Mouse (Mus musculus) monocyte, adult 2 months (primary cell): Measurements from ENCODE around the gene Shc3.

ENCODE experiments used
- DNase-seq, 2 experiments: peaks; one replicate each; pipeline ENCODE4 v3.0.0; 2022; ENCODE audit warnings: low spot score in 2 of 2, low read depth in 1 of 2

Shc3 gene

DNA sequence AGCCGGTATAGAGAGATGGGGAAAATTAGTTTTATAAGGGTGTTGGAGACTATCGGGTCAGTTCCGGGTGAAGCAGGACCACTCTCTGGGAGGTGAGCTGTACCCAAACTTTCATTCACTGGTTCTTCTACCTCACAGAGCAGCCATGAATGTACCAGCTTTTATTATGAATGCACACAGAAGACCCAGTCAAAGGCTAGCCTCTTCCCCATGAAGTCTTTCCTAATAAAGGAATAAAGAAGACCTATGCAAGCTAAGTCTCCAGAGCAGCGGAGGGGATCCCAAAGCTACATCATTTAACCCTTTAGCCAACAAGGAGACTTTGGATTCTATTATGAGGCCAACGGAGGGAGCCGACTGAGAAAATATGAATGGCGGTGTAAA, 458 bp upstream of the Shc3 start:
- DNase-seq, result no peak

DNA sequence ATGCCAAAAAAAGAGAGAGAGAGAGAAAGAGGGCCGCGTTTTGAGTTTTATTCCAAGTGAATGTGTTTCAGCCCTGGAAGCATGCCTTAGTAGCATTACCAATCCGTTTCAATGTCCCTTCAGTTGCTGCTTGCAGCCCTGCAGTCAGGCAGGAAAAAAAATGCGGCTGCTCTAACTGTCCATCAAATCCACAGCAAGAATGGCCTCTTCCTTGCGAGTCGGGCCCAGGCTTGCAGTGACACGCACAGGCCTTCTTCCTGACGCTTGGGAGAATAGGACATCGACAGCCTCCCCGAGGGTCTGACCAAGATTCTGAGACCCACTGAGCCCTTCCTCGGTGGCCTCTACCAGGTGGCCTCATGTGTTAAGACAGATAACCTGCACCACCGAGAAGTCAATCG, 718 bp downstream of the Shc3 start:
- no peak for DNase-seq

DNA sequence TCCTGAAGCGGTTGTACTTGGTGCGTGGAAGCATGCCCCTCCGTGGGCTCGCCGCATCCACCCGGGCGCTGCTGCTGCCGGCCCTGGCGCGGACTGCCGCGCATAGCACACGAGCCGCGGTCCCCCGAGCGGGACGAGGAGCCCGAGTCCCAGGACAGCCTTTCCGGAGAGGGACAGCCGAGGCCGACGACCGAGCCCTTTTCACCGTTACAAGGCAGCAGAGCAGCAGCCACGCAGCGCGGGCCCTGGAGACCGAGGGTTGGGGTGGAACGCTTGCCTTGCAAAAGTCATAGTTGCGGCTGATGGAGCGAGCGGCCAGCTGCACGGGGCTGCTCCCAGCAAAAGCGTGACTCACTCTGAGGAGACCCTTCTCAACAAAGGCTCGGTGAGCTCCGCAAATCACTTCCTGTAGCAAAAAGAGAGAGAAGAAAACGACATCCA, 1.8 kb downstream of the Shc3 start:
- DNase-seq, result no peak

DNA sequence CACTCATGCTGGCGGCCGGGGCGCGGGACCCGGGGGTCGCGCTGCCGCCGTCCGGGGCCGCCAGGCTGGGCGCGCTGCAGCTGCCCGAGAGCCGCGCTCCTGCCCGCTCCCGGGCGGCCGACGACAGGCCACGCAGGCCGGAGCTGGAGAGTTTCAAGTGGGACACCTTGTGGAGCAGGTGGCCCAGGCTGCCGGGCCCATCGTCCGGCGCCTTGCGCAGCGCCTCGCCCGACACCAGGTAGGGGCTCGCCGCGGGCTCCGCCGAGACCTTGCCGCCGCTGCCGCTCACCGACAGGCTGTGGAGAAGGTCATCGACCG, 2.2 kb downstream of the Shc3 start:
- no peak for DNase-seq

DNA sequence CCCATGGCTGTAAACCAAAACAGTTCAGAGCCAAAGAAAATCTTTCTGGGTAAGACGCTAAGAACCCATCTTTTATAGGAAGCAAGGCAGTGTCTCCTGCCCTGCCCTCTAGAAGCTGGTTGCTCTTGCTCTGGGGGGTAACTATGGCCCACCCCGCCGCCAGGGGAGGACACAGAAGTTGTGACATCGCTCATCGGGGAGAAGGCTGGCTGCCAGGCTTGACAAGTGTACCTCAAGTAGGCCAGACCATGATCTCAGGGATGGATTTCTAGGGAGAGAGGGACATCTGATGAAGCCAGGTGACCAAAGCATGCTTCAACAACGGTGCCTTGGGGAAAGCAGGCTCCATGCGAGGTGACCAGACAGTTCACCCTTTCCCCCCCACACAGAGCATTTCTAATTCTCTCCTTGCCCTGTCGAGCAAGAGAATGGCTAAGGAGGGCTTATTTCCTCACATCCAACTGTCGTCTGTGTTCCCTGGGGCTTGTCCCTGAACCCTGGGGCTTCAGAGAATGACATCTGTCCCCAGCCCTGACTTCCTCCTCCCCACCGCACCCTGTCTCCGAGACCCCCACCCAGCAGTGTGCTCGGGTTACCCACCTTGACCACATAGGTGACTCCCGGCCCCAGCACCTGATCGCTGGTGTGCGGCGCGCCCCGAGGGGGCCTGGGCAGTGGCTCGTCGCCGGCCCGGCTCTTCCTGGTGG, 2.7 kb downstream of the Shc3 start:
- DNase-seq, result no peak

DNA sequence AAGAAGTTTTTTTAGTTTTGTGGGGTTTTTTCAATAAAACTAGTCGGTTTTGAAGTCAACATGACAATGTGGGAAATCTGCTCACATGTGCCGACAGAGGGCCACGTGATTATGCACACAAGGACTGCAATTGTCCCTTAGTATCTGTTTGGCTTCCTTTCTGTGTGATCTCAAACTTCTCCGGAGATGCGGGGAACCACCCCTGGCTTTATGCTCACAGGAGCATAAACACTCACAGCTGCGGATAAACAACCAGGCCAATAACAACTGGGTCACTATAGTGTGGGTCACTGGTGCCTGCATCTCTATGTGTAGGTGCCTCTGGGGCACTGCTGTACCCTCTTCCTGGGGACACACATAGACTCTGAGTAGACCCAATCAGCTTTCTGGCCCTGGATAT, 4.5 kb downstream of the Shc3 start:
- no peak for DNase-seq

DNA sequence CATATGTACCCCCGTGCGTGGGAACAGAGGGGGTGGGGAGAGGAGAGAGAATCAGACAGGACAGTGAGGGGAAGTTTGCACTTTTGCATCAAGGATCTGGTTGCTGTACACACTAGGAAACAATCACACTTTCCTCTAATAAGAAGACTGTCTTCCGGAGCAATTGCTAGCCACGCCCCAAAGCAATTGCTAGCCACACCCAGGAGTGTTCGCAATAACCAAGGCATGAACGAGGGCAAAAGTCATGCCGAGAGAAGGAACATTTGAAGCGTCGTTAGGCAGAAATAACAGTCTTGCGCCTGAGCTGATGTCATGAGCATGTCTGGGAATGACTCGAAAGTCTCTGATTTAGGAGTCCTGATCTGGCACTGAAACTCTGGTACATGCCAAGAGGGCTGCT, 15.9 kb downstream of the Shc3 start:
- DNase-seq, result no peak

DNA sequence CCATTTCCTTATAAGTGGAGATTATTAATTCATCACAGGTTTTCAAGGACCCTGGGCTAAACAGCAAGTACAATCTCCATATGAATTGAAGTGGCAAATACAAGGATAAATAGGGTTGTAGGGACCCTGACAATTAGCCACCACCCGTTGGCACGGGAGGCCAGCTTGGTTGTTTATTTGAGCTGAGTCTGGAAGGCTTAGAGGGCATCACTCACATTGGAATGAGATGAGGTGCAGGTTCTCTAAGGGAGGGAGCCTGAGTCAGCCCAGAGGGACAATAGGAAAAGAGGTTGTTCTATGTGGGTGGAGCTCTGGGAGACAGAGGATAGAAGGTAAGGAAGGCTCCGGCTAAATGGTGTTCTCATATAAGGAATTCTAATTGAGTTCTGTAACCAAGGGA, 17.0 kb downstream of the Shc3 start:
- DNase-seq, result no peak

DNA sequence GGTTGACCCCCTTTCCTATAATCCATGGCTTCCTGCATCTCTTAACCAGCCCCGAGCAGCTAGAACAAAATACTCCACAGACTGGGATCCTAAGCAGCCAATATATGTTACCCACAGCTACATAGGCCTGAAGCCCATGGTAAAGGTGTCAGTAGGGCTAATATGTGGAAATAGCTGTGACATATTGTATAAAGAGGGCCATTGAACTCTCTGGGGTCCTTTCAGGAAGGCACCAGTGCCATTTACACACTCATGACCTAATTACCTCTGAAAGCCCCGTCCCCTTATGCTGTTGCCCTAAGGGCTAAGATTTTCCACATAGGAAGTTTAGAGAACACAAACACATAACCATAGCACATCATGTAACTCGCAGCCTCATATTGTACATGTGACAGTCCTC, 17.4 kb downstream of the Shc3 start:
- DNase-seq, result no peak

DNA sequence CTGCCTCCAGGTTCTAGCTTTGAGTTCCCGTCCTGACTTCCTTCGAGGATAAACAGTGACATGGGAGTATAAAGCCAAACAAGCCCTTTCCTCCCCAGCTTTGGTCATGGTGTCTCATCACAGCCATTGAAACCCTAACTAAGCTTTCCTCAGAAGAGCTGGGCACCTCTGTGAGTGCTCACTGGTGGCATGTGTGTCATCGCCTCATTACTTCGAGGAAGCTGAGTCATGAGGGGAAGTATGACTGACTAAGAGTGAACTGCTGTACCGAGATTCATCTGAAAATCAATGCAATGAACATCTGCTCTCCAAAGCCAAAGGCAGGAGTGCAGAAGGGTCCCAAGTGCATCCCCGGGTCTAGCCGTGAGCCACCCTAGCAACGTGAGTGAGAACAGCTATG, 29.4 kb downstream of the Shc3 start:
- DNase-seq, result no peak

DNA sequence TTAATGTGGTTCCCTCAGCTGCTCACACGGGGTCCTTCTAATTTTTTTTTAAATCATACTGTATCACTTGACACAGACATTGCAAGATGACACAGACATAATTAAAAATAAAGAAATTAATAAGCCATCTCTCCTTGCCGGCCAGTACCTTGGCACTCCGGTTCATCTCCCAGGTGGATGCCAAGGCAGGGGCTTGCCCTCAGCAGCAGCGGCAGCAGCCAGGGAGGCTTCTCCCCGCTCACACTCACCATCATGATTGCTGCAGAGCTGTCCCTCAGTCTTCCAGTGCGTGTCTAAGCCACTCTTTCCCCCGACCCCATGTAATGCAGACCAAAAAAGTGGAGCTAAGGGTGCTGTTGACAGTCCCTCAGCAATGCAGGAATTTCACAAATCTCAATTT, 33.9 kb downstream of the Shc3 start:
- DNase-seq, result no peak

DNA sequence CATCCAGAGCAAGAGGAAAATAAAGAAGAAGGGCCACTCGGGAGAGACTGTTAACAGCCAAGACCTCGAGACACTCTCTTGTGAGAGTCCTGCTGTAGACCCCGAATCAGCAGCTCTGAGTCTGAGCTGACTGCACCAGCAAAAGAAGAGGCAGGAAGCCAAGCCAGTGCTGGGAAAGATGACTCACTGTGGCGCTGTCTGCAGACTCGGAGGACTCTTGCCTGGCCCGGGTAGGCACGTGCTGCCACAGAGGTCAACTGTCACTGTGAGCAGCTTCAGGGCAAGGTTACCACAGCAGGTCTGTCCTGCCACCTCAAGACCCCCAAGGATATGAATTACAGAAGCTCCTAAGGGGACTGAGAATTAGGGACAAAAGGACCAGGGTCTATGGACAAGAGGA, 42.7 kb downstream of the Shc3 start:
- no peak for DNase-seq

DNA sequence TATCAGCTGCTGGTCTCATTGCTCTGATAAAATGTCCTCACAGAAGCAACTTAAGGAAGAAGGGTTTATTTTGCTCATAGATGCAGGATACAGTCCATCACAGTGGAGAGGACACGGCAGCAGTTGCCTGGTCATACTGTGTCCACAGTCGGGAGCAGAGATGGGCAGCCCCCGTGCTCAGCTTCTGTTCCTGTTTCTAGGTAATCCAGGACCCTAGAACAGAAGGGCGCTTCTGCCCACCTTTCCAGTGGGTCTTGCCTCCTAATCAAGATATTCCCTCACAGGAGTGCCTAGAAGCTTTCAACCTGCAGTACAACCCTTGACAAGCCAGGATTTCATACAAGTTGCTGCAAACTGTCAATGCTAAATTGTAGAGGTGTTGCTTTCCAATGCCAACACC, 44.9 kb downstream of the Shc3 start:
- DNase-seq, result no peak

DNA sequence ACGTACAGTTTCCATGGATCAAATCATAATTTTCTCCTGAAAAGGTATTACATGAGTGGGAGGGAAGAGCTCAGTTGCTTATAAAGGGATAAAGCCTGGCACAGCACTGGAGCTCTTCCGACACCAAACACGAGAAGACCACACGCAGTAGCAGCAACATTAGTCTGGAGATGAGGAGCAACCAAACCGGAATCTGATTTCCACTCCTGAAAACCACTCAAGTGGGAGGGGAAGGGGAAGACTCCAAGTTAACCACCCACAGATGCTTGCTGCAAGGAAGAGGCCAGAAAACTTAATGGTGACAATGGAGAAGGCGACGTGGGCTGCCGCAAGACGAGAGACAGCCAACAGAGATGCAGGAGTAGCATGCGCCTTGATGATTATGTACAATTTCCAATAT, 45.9 kb downstream of the Shc3 start:
- DNase-seq, result no peak

DNA sequence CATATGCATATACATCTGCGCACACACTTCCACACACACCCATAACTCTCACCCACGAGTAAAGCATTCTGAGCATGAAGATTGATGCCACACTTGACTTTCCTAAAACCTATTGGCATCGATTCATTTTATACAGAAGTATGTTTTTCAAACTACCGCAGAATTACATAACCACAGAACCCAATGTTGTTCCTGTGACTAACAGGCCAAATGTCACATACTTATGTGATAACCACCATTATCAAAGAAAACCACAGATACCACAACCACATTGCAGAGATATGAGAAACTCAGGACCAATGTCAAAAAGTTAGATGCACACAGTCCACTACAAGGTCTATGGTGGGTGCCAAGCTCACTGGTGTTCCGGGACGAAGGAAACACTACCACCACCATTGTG, 50.3 kb downstream of the Shc3 start:
- no peak for DNase-seq

DNA sequence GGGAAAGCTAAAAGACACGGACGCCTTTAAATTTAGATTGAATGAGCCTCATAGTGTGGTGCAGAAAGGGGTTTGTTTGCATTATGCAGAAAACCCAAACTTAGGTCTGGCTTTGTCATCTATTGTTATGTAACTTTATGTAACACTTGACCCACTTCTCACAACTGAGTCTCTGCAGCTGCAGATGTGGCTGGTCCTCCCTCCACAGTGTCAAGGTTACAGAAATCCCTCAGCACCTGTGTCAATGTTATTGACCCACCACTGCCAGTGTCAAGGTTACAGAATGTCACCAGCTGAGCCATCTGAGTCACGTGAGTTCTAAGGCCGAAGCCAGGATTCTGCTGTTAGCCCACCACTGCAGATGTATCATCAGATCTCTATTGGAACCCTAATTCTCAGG, 51.3 kb downstream of the Shc3 start:
- DNase-seq, result no peak

DNA sequence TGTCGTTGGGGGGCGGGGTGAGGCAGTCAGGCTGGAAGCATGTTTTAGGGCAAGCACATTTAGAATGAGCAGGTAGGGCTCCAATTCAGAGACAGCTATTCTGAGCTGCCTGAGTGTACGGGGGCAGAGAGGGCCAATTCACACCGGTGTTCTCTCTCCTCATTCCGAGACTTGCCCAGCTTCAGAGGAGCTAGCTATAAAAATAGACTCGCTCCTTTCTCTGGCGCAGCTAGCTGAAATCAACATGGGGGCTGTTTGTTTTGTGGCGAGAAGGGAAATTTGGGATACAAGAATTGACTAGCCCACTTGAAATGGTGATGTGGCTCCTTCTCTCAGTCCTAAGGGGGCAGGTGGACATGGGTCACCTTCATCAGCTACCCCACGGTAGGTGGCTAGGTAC, 60.4 kb downstream of the Shc3 start:
- DNase-seq, result no peak

DNA sequence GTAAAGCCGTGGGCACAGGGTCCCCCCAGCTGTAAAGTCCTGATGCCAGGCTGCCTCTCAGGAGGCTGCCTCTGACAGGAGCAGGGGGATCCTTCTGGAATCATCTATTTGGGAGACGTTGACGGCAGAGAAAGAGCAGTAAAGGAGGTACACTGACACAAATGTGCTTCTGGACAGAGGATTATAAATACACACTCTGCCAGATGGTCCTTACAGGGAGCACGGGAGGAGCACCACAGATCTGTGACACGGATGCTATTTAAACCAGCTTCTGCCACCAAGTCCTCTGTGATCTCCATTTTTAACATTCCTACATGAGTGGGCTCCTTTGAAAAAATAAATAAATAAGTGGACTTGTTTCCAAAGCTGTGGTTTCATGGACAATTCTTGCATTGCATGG, 63.5 kb downstream of the Shc3 start:
- no peak for DNase-seq

DNA sequence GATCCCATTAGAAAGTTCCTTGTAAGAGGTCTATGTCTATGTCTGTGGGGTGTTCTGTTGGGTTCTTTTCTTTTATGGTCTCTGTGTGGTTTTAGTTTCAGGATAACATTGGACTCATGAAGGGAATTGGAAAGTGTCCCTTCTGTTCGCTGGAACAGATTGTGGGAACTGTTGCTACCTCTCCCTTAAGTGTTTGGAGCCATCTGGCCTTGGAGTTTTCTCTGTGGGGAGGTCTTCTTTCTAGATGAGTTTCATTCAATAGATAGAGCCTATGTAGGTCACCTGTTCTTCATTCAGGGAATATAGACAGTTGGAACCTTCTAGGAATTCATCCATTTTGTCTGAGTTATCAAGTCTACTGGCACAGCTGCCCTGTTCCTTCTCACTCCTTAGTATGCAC, 69.5 kb downstream of the Shc3 start:
- no peak for DNase-seq

DNA sequence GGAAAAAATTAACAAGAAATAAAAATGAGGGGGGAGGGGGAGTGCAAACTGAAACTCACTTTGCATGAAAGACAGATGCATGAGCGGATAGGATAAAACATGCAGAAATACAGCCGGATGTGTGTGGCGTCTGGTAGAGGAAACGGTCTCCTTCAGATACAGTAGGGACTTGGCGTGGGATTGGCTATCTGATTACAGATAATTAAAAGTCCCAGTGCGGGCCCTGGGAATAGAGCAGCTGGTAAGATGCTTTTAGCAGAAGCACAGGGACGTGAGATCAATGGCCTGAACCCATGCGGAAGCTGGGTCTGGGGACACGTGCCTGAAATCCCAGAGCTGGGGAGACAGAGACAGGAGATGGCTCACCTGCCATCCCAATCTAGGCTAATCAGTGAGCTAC, 75.5 kb downstream of the Shc3 start:
- DNase-seq, result no peak

DNA sequence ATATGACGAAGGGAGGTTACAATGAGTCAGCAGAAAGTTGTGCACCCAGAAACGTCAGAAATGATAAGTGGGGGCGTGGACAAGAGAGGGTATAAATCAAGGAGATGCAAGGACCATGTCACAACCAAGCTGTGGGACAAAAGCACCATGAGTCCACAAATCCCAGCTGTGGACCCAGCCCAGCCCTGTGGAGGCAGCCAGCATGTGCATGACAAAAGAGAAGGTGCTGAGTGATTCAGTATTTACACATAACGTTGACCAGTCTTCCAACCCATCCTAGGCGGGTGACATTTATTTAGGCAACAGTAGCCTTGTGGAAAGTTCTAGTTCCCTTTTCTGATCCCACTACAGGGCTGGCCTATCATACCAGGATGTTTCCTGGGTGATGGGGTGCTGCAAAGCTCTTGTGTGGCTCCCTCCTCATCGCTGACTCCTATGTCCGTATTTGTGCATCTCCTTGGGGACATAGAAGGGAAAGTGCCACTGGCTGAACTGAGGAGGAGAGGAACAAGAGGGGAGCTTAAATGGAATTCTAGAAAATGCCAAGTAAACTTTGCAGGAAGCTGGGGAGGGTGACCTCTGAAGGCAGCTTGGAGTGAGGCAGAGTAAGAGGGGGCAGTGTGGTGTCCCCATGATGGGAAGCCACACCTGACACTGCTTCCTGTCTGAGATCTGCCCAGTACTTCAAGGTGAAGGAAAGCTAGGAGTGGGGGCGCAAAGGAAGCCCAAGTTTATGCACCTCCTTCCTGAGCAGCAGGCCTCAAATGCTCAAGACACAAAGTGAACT, 77.4 kb downstream of the Shc3 start:
- no peak for DNase-seq

DNA sequence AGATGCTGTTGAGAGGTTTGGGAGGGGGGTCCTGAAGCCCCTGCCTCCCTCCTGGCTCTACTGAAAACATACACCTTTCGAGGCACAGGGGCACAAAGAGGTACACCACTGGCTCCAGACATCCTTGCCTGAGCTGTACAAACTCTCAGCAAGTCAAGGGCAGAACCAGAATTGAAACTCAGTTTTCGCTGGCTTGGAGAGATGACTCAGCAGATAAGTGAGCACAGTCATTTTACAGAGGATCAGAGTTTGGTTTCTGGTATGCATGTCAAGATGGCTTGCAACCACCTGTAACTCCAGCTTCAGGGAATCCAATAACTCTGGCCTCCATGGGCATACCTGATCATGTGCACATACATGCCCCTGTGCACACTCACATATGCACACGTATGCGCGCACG, 79.0 kb downstream of the Shc3 start:
- no peak for DNase-seq

DNA sequence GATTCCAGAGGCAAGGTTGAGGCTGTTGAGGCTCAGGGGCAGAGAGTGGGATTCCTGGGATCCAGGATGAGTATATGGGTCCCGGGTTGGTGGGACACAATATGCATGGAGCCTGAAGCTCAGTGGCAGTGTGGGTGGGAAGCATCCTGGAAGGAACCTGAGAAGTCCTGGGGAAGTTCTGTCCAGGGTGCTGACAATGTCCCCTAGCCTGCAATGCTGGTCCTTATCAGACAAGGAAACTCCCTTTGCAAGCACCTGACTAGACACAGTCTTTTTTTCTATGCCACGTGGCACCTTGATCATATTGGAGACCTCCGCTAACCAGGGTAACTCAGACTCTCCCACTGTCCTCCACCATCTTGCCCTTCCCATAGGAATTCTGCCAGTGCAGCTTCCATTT, 80.3 kb downstream of the Shc3 start:
- DNase-seq, result no peak
